Mouse (Mus musculus): ENCODE data around the gene Mmgt2.
"Not testable (repeated sequence)": the region's sequence is repeated elsewhere in the genome, so short reads cannot be mapped to it uniquely, and the experiment has no call there.

Gene Mmgt2

DNA sequence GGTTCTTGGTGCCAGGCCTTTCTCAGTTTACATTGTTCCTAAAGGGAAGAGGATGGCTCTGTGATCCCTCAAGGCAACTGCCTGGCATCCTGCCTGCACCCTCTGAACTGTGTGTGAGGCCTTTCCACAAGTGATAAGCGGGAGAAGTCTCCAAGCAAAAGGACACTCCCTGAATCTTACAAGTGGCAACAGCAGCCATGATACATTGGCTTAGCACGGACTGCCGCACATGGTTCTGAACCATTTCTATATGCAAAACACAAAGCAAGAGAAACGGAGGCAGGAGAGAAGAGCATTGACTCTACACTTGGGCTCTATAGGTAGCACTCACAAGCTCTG lies 3.2 kb upstream of the Mmgt2 start:
- no peak for DNase-seq (ENCODE audit: low spot score in 2 of 2)

DNA sequence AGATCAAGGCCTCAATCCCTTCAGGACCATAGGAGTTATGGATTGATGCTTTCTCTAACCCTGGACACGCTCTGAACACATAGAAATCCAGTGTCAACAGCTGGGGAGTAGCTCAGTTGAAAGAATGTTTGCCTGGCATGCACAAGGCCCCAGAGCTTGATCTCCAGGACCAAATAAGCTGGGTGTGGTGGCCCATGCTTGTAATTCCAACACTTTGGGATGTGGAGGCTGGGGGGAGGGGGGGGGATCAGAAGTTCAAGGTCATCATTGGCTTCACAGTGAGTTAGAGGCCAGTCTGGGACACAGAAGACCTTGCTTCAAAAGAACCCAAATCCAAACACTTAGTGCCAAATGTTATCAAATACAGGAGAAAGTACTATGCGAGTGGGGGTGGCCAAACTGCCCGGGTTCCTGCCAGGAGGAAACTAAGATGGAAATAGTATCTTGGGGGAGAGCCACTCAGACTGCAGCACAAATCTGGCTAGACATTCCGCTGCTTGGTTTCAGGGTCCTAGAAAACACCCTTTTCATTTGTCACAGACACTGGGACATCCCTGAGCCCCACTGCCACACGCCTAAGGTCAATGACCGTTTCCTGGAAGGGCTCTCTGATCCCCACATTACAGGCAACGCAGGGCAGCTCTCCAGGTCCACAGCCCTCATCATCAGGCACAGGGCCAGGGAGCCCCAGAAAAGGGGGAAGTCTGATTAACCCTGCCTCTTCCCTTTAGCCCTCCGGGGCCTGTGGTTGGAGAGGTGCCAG lies 2.6 kb upstream of the Mmgt2 start:
- no peak for DNase-seq (ENCODE audit: low spot score in 2 of 2)

DNA sequence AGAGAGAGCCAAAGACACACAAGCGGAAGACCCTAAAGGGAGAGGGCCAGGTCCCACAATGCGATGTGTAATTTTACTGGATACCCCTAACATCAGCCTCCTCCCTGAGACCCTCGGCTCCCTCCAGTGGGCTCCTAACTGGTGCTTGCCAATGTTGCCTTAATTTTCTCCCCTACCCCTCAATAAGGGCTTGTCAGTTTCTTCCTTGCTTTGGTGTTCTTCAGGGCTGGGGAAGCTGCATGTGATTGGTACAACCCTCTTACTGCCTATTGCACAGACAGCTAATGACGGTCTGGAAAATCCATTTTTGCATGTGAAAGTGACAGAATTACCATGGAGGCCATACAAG lies 2.0 kb upstream of the Mmgt2 start:
- DNase-seq (ENCODE audit: low spot score in 2 of 2) = no peak

DNA sequence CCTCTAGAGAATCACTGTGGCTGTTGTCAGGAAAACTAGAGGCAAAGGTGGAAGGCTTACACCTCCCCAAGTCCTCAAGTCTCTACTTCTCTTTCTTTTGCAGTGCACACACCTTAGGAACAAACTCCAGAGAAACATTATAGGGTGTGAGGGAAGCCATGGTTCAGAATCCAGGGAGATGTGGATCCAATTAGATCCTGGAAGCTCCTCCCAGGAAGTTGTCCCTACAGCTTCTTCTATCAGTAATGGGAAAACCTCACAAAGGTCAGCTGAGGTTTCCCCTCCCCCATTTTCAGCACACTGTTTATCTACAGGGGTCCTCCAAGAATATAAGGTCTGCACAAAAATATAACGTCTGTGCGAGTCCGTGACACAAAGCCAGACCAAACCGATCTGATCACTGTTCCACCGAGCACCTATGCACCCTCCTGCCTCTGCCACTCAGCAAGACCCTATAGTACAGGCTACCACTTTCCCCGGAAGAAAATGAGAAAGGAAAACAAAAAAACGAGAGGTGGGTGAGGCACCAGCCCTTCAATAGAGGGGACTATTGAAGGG lies 1.4 kb upstream of the Mmgt2 start:
- no peak for DNase-seq (ENCODE audit: low spot score in 2 of 2)

DNA sequence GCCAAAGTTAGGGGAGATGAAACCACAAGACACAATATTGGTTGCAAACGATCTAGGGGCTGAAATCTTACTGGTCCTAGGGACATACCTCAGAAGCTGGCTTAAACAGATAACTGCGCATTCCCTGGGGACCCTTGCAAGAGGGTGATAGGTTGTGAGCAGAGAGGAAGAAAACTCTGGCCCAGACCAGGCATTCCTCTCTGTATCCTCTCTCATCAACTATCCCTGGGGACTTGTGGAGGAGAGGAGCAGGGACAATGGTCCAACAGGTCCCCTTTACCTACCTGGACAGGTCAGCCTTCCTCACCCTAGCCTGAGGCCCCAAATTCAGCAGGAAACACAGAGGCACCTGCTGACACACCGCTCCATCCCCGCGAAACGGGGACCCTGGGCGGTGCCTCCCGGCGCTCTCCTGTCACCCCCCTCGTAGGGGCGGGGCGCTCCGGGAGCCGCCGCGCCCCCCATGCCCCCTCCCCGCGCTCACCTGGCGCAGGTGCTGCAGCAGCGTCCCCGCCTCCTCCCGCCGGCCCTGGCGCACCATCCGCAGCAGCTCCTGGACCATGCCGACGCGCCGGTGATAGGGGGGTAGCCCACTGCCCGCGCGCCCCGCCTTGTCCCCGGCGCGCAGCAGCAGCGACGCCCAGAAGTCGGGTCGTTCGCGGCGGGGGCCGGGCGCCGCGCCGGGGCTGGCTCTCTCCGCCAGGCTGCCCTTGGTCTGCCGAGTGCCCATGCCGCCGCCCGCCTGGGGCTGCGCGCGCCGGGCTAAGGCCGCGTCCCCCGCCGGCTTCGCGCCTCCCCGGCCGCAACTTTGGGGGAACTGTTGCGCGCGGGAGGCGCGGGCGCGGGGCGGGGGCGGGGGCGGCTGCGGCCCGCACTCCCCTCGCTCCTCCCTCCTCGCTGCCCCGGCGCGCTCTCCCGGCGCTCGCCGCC lies 538 bp upstream of the Mmgt2 start, which contains the start of gene Lrrc75a:
Gene Lrrc75a, minus strand, starts transcription at position 863 of the 930 bp plus-strand sequence.
- peak in 1 of 2 experiments; percentile 24 for DNase-seq (ENCODE audit: low spot score in 2 of 2)

DNA sequence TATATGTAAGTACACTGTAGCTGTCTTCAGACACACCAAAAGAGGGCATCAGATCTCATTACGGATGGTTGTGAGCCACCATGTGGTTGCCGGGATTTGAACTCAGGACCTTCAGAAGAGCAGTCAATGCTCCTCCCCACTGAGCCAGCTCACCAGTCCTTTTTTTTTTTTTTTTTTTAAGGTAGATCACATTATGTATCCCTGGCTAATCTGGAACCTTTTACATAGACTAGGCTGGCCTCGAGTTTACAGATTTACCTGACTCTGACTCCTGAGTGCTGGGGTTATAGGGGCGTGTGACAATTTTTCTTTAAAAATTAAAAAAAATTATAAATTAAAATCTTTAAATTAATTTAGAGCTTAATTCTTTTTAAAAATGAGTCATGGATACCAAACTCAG lies 1.3 kb downstream of the Mmgt2 start:
- DNase-seq (ENCODE audit: low spot score in 2 of 2) = not testable (repeated sequence)

GRCm38 (mm10) chr11:62651563-62651962 lies 3.1 kb downstream of the Mmgt2 start:
- DNase-seq (ENCODE audit: low spot score in 2 of 2) = no peak

DNA sequence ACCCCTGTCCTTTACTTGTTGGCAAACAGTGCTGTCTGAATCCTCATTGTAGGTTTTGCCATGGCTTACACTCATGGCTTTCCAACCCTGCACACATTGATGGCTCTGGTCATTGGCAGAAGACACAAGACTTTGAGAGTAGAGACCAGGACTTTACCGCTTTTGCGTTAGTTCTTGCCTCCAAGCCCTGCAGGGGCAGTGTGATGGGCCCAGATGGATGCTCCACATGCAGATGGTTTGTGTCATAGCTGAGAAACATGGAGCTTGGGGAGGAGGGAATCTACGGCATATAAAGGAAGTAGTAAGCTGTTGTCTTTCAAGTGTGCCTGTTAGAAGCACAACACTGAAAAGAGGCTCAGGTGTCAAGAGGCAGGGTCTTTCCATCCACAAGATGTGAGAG lies 3.6 kb downstream of the Mmgt2 start:
- no peak for DNase-seq (ENCODE audit: low spot score in 2 of 2)

DNA sequence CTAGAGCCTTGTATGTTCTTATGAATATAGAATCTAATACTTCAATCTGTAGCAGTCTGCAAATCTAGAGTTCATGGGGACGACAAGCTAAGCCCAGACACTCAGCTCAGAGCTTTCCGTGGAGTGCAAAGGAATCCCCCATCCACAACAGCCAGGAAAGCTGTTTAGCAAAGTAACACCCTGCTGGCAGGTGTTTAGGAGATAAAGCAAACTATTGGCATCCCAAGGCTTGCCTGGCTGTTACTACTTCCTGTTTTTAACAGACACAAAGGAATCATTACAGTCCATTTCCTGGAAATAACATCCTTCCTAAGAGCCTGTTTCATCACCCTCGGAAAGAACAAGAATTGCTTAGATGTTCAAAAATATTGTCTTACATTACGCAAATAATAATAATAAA lies 12.4 kb downstream of the Mmgt2 start:
- no peak for DNase-seq (ENCODE audit: low spot score in 2 of 2)

DNA sequence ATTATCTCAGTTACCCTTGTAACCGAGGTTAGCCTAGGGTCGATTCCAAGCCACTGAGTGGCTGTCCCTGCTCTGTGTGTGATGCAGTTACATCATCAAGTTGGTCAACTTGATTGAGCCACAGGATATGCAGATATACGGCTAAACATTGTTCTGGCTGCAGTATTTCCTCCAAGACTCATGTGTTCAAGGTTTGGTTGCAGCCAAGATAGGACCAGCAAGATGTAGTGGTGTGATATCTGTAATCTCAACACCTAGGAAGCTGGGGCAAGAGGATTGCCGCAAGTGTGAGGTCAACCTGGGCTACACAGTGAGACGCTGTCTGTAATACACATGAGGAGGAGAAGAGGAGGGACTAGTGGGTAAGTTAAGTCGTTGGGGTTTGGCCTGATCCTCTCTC lies 15.8 kb downstream of the Mmgt2 start:
- peak in 1 of 2 experiments; percentile 55 for DNase-seq (ENCODE audit: low spot score in 2 of 2)

DNA sequence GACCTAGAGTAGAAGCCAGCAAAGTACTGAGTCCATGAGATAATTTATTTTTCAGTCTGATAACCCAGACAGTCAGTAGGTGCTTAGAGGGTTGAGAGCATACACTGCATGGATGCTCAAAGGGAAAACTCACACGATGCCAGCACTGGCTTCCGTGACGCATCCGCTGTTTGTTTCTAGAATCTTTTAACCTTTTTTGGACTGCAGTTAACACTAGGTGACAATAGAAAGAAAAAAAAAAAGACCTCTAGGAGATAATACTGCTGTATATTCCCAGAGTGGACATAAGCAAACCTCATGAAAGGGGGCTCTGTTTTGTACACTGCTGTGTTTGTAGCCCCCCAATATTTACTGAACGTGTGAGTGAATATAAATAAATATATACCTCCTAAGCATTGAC lies 20.5 kb downstream of the Mmgt2 start:
- no peak for DNase-seq (ENCODE audit: low spot score in 2 of 2)

- DNase-seq (ENCODE audit: low spot score in 2 of 2) = no peak
Measured at GRCm38 (mm10) chr11:62669471-62669870, 21.0 kb downstream of the Mmgt2 start.

GRCm38 (mm10) chr11:62670006-62670405 lies 21.5 kb downstream of the Mmgt2 start:
- DNase-seq (ENCODE audit: low spot score in 2 of 2) = no peak

DNA sequence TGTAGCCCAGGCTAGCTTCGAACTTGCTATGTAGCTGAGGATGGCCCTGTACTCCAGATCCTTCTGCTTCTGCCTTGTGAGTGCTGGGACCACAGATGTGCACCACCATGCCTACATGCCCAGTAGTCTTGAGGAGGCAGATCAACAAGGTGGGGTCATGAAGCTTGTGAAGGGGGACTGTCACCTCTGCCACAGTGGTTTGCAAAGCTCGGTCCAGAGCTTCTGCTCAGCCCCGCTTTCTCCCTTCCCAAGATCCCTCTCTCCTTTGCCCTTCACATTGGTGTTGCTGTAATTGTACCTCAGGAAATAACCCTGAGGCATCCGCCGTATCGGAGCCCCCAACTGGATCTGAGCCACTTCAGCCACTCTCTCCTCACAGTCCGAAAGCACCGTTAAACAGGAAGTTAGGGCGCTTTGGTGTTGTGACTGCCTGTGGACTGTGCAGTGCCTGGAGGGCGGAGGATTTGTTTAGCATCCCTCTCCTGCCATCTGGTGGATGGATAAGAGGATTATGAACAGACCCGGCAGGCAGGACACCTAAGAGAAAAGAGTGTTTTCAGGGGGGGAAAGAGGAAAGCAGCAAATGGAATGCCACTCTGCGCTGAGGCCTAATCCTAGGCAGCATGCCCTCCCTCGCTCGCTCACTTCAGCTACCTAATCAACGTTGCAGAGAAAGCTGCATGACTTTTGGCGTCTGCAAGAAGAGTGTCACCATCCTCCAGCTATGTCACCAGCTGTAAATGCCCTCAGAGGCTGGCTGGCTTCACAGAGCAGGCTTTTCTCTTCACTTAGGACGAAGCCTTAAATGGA lies 27.2 kb downstream of the Mmgt2 start:
- DNase-seq (ENCODE audit: low spot score in 2 of 2) = peak; percentile 61 to 62

DNA sequence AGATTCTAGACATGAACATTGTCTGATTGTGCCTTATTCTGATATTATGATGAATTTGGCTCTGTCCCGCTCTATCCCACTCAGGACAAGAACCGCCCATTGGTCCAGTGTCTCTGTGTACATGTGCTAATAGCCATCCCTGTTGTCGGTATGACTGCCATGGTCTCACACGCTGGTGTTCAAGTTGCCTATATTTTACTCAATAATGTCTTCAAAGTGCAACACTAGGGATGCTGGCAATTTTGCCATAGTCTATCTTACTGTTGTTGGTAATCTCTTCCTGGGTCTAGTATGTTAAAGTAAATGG lies 27.8 kb downstream of the Mmgt2 start:
- no peak for DNase-seq (ENCODE audit: low spot score in 2 of 2)

DNA sequence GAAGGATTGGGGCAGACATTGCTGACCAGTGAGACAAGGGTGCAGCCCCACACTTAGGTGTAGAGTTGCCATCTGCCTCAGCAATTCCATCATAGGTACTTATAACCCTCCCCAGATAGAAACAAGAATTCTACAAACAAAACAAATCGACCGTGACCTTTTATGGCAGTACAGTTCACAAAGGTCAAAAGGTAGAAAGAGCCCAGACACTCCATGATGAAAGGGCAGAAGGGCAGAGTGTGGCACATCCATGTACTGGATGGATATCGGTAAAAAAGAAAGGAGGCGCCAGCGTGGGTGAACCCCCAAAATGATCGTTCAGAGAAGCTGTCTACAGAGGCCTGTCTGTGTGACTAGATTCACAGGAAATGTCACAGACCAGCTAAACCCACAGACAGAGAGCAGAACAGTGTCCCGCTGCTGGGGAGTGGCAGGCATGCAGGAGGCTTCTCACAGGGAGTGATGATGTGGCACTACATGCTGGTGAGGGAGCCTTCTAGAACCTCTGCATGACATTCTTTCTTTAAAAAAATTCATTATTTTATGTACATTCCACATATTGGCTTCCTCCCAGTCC lies 30.4 kb downstream of the Mmgt2 start:
- peak; percentile 33 to 57 for DNase-seq (ENCODE audit: low spot score in 2 of 2)

GRCm38 (mm10) chr11:62679954-62680353 lies 31.5 kb downstream of the Mmgt2 start:
- DNase-seq (ENCODE audit: low spot score in 2 of 2) = no peak

- DNase-seq (ENCODE audit: low spot score in 2 of 2) = no peak
Measured at GRCm38 (mm10) chr11:62691592-62691991, 43.1 kb downstream of the Mmgt2 start.

DNA sequence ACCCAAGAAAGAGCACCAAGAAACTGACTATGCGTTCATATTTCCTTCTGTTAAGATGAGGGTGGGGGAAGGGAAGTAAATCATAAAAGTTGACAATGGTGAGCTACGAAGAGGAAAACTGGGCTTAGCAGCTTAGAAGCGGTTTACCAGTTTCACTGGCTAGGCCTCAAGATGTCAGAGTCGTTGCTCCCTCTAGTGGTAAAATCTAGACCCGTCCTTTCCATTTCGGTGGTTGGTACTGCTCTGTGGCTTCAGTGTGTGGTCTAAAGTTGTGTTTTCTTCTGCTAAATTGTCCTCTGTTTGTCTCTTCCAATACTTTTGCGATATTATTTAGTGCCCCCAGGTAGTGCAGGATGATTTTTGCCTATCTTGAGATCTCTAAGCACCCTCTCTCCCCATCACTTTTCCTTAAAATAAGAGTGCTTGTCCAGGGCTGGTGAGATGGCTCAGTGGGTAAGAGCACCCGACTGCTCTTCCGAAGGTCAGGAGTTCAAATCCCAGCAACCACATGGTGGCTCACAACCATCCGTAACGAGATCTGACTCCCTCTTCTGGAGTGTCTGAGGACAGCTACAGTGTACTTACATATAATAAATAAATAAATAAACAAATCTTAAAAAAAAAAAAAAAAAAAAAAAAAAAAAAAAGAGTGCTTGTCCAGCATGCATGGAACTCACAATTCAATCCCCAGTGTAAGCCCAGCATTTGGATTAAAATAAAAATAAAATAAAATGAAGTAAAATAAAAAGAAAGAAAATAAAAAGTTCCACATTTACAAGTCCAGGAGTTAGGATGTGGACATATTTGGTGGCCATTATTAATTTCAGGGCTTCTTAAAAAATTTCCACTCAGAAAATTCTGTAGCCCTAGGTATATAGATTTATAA lies 45.1 kb downstream of the Mmgt2 start:
- DNase-seq (ENCODE audit: low spot score in 2 of 2) = peak; percentile 43 to 48

GRCm38 (mm10) chr11:62695126-62695525 lies 46.7 kb downstream of the Mmgt2 start:
- no peak for DNase-seq (ENCODE audit: low spot score in 2 of 2)

- DNase-seq (ENCODE audit: low spot score in 2 of 2) = no peak
Measured at GRCm38 (mm10) chr11:62699749-62700148, 51.3 kb downstream of the Mmgt2 start.

All from natural killer cell, adult 2 months (primary cell).